Mouse (Mus musculus) stomach, postnatal 0 days (tissue): Measurements from ENCODE around the gene Pdilt.

ENCODE experiments used
- CTCF ChIP-seq: IDR thresholded peaks from 2 replicates; pipeline ENCODE4 v1.5.1; 2016; ENCODE audit warnings: antibody characterized with exemption, low read depth, mild to moderate bottlenecking, moderate library complexity
- EP300 ChIP-seq: optimal IDR thresholded peaks from 2 replicates; pipeline ENCODE3; 2016; ENCODE audit warnings: antibody characterized with exemption

GRCm38 (mm10) chr7:119511143-119511542, 12.1 kb downstream of the Pdilt start:
- TF ChIP-seq CTCF (no peak), EP300 (no peak)
